12 mouse cellular contexts compared by ENCODE assay signal in the genomic region with DNA sequence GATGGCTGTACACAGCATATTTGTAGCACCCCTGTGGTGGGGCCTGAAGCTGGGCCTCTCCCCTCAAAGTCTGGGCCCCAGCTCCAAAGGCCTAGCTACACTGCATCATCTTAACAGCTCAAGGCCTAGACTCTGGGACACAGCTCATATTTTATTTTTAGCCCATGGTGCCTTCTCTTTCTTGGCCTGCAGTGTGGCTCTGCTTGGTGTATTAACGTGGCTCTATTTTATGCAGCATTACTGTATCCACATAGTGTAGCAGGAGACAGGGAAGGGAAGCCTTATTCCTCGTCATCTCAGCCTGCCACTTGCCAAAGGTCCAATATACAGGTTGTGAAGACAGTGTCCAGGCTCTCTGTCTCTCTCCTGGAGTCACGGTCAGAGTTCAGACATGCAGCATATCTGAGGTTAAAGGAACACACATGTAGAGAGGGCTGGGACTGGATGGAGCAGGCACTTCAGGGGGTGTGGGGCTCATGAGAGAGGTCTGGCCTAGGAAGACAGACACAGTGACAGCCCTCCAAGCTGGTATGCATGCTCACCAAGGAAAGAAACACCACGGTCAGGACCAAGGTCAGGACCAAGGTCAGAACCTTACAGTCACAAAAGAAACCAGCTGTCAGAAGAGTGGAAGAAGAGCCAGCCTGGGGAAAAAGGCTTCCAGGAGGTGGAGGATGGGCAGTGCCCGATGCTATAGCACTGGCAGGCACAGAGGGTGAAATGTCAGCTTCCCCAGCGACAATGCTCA. TPM values are rescaled to one million over a fixed set of nuclear protein-coding genes. Genes with fewer than 3 reads are reported as not detected.
DNase-seq lines count a peak whose midpoint lies in the region; ATAC-seq and TF ChIP-seq lines count a peak whose summit lies in the region.
"Had no signal": no experiment of that assay in that cellular context is flagged by ENCODE, and none has a peak within 500 bp of the region (broad histone marks: within the 10 kb centered on the region; RNA-seq: fewer than 3 reads in every experiment).

No protein-coding gene starts in this region.

- no peak for TF ChIP-seq EP300 in stomach, postnatal 0 days (optimal IDR thresholded peaks at IDR 0.05)

- H3K9ac ChIP-seq in heart, embryonic 13.5 days: peak overlapping the region; percentile 45
- H3K9ac ChIP-seq in heart, embryonic 14.5 days (ENCODE audit: low read length): peak overlapping the region; percentile 58
- H3K9ac ChIP-seq in stomach, postnatal 0 days (ENCODE audit: low read length): no peak overlapping the region
- H3K9ac ChIP-seq: embryonic facial prominence, embryonic 12.5 days; forebrain, embryonic 13.5 days; liver, embryonic 12.5 days had no signal

- H3K4me1 ChIP-seq in heart, embryonic 13.5 days: peaks cover 80% of the 10 kb centered on the region
- H3K4me1 ChIP-seq in heart, embryonic 14.5 days (ENCODE audit: control insufficient read depth in 2 of 2, insufficient read depth in 2 of 2, low read length in 2 of 2): peaks cover 32 to 62% of the 10 kb centered on the region in 2 experiments
- H3K4me1 ChIP-seq in stomach, postnatal 0 days (replicated peaks; ENCODE audit: control insufficient read depth, insufficient read depth): no peaks in the 10 kb centered on the region
- H3K4me1 ChIP-seq in thymus, adult 2 months (replicated peaks; ENCODE audit: control insufficient read depth, insufficient read depth, low read length): no peaks in the 10 kb centered on the region
- H3K4me1 ChIP-seq: liver, embryonic 12.5 days had no signal

- 43% methylated on average over 6 of the region's 6 CpGs for WGBS in heart, embryonic 13.5 days
- WGBS in heart, embryonic 14.5 days: 50% methylated on average over 6 of the region's 6 CpGs
- WGBS in stomach, postnatal 0 days: 71% methylated on average over 6 of the region's 6 CpGs
- 95% methylated on average over 6 of the region's 6 CpGs for WGBS in thymus, adult 2 months

- H3K27me3 ChIP-seq in heart, embryonic 13.5 days (replicated peaks): no peaks in the 10 kb centered on the region
- H3K27me3 ChIP-seq in heart, embryonic 14.5 days (ENCODE audit: control insufficient read depth, insufficient read depth, low read length): no peaks in the 10 kb centered on the region
- no peaks in the 10 kb centered on the region for H3K27me3 ChIP-seq in stomach, postnatal 0 days (ENCODE audit: control insufficient read depth, insufficient read depth, low read length)
- no peaks in the 10 kb centered on the region for H3K27me3 ChIP-seq in thymus, adult 2 months (ENCODE audit: control insufficient read depth, insufficient read depth, low read length)
- H3K27me3 ChIP-seq: embryonic facial prominence, embryonic 12.5 days; forebrain, embryonic 13.5 days; liver, embryonic 12.5 days had no signal

- no peak for DNase-seq in heart, postnatal 36 days
- peak; percentile 38 for DNase-seq in ovary, adult 18-20 months (ENCODE audit: low spot score)
- DNase-seq in ovary, postnatal 36 days (ENCODE audit: low spot score): no peak
- DNase-seq in stomach, postnatal 0 days (ENCODE audit: low spot score): no peak
- DNase-seq in spleen, postnatal 36 days (ENCODE audit: low spot score in 2 of 2): no peak
- no peak for DNase-seq in thymus, adult 2 months
- DNase-seq: lung, postnatal 14 days had no signal

- H3K4me3 ChIP-seq in heart, embryonic 13.5 days: no peak overlapping the region
- H3K4me3 ChIP-seq in heart, embryonic 14.5 days (ENCODE audit: control insufficient read depth in 1 of 2, insufficient read depth in 1 of 2, low read depth in 1 of 2, low read length in 2 of 2): no peak overlapping the region
- no peak overlapping the region for H3K4me3 ChIP-seq in stomach, postnatal 0 days (ENCODE audit: low read depth, low read length)
- H3K4me3 ChIP-seq in thymus, adult 2 months (ENCODE audit: control insufficient read depth, insufficient read depth, low read length): no peak overlapping the region
- H3K4me3 ChIP-seq: embryonic facial prominence, embryonic 12.5 days; forebrain, embryonic 13.5 days; liver, embryonic 12.5 days had no signal

- H3K36me3 ChIP-seq in heart, embryonic 13.5 days: no peaks in the 10 kb centered on the region
- H3K36me3 ChIP-seq in heart, embryonic 14.5 days (ENCODE audit: control insufficient read depth, insufficient read depth, low read length): no peaks in the 10 kb centered on the region
- H3K36me3 ChIP-seq in stomach, postnatal 0 days (ENCODE audit: control insufficient read depth, insufficient read depth, low read length): no peaks in the 10 kb centered on the region
- no peaks in the 10 kb centered on the region for H3K36me3 ChIP-seq in thymus, adult 2 months (ENCODE audit: control insufficient read depth, insufficient read depth, low read length)
- H3K36me3 ChIP-seq: embryonic facial prominence, embryonic 12.5 days; liver, embryonic 12.5 days had no signal

- ATAC-seq in heart, embryonic 13.5 days (ENCODE audit: extremely low read depth, insufficient number of reproducible peaks, low FRiP score, low TSS enrichment): no peak
- no peak for ATAC-seq in heart, embryonic 14.5 days (ENCODE audit: insufficient number of reproducible peaks, insufficient read depth, low FRiP score, low read depth)
- ATAC-seq in stomach, postnatal 0 days (ENCODE audit: low FRiP score, low TSS enrichment): no peak
- ATAC-seq: forebrain, embryonic 13.5 days; liver, embryonic 12.5 days had no signal

- TF ChIP-seq POLR2A in thymus, adult 2 months (IDR thresholded peaks at IDR 0.05; ENCODE audit: control insufficient read depth, extremely low read depth, insufficient read depth, low read length, poor library complexity): no peak

- intact Hi-C loops in heart, postnatal 36 days (cut with DNase I): loop anchor here (5.0 kb wide), 1 partner anchor 49 kb away; no protein-coding TSS in a partner anchor

- no peak overlapping the region for H3K4me2 ChIP-seq in heart, embryonic 13.5 days
- no peak overlapping the region for H3K4me2 ChIP-seq in heart, embryonic 14.5 days (ENCODE audit: low read length)
- no peak overlapping the region for H3K4me2 ChIP-seq in stomach, postnatal 0 days (replicated peaks; ENCODE audit: low read depth)
- H3K4me2 ChIP-seq: embryonic facial prominence, embryonic 12.5 days; forebrain, embryonic 13.5 days; liver, embryonic 12.5 days had no signal

- no peaks in the 10 kb centered on the region for H3K9me3 ChIP-seq in heart, embryonic 13.5 days
- no peaks in the 10 kb centered on the region for H3K9me3 ChIP-seq in heart, embryonic 14.5 days (ENCODE audit: control insufficient read depth, low read length)
- no peaks in the 10 kb centered on the region for H3K9me3 ChIP-seq in stomach, postnatal 0 days (ENCODE audit: control insufficient read depth, low read length)
- H3K9me3 ChIP-seq: embryonic facial prominence, embryonic 12.5 days; forebrain, embryonic 13.5 days; liver, embryonic 12.5 days had no signal

- no peak for TF ChIP-seq CTCF in stomach, postnatal 0 days (IDR thresholded peaks at IDR 0.05; ENCODE audit: low read depth)
- TF ChIP-seq CTCF in thymus, adult 2 months (IDR thresholded peaks at IDR 0.05; ENCODE audit: borderline replicate concordance, control insufficient read depth, extremely low read depth, insufficient read depth, low read length, poor library complexity): no peak

- H3K27ac ChIP-seq in heart, embryonic 13.5 days (replicated peaks): peak overlapping the region; percentile 94
- H3K27ac ChIP-seq in heart, embryonic 14.5 days (replicated peaks in 1 of 2; ENCODE audit: control insufficient read depth in 1 of 2, insufficient read depth in 1 of 2, low read depth in 2 of 2, low read length in 2 of 2): peak overlapping the region; percentile 90 to 94
- peak overlapping the region; percentile 18; the same call in 1 of the 2 replicates for H3K27ac ChIP-seq in stomach, postnatal 0 days (replicated peaks)
- no peak overlapping the region for H3K27ac ChIP-seq in thymus, adult 2 months (ENCODE audit: control insufficient read depth, insufficient read depth, low read length)
- H3K27ac ChIP-seq: embryonic facial prominence, embryonic 12.5 days; liver, embryonic 12.5 days had no signal

RNA-seq across cellular contexts. Expression of gene Angptl2, which starts 52.7 kb away (rescaled TPM):
- polyA plus RNA-seq in heart, embryonic 13.5 days (2015; fragmentation: Nextera tagmentation; extraction: Ambion mirVana): 55.4 and 59.0 TPM in 2 replicates
- 10 to 100 TPM; 51.2 to 67.0 TPM for total RNA-seq in heart, postnatal 36 days (2021)
- polyA plus RNA-seq in heart, embryonic 14.5 days (2014; fragmentation: Nextera tagmentation; extraction: Ambion mirVana): 51.4 and 58.2 TPM in 2 replicates
- polyA plus RNA-seq in stomach, postnatal 0 days (2015; fragmentation: Nextera tagmentation; extraction: Ambion mirVana): 35.3 and 37.3 TPM in 2 replicates
- 61.1 and 64.5 TPM in 2 replicates for polyA plus RNA-seq in thymus, adult 2 months (2012; rRNA removed)
